Mouse (Mus musculus) liver, embryonic 11.5 days (tissue): ENCODE results near the gene Gm28539. TPM values are rescaled to one million over a fixed set of nuclear protein-coding genes. Genes with fewer than 3 reads are reported as not detected.

Experiments used
- ATAC-seq: fragments of 200-750 bp; cut with Nextera tagmentation; replicated peaks from 2 replicates; pipeline ENCODE4 v1.8.0; 2017; ENCODE audit warnings: moderate number of reproducible peaks, mild to moderate bottlenecking, moderate TSS enrichment, moderate library complexity; ENCODE audit not compliant: low FRiP score
- DNase-seq: peaks from one replicate; pipeline ENCODE4 v3.0.0-alpha.2; 2017; ENCODE audit warnings: low spot score
- H3K27ac ChIP-seq: fragments of 300-500 bp; sonication (generic); 2 replicates; pipeline ENCODE4 v1.5.1; 2014; ENCODE audit warnings: mild to moderate bottlenecking, low read depth, low read length, control low read depth
- H3K27me3 ChIP-seq: fragments of 300-500 bp; sonication (generic); replicated peaks from 2 replicates; pipeline ENCODE4 v1.6.1; 2014; ENCODE audit warnings: low read length, mixed read lengths; ENCODE audit not compliant: control insufficient read depth, insufficient read depth
- H3K36me3 ChIP-seq: fragments of 300-500 bp; sonication (generic); 2 replicates; pipeline ENCODE4 v1.6.1; 2014; ENCODE audit warnings: mild to moderate bottlenecking, low read length, moderate library complexity, mixed read lengths; ENCODE audit not compliant: control insufficient read depth, insufficient read depth
- H3K4me1 ChIP-seq: fragments of 300-500 bp; sonication (generic); replicated peaks from 2 replicates; pipeline ENCODE4 v1.6.1; 2014; ENCODE audit warnings: low read length, mixed read lengths; ENCODE audit not compliant: control insufficient read depth, insufficient read depth
- H3K4me2 ChIP-seq: fragments of 300-500 bp; sonication (generic); 2 replicates; pipeline ENCODE4 v1.6.1; 2014; ENCODE audit warnings: mild to moderate bottlenecking, control low read depth, moderate library complexity
- H3K4me3 ChIP-seq: fragments of 300-500 bp; sonication (generic); 2 replicates; pipeline ENCODE4 v1.5.1; 2014; ENCODE audit warnings: low read depth, low read length, control low read depth
- H3K9ac ChIP-seq: fragments of 300-500 bp; sonication (generic); 2 replicates; pipeline ENCODE4 v1.6.1; 2014; ENCODE audit warnings: low read depth, low read length, control low read depth
- H3K9me3 ChIP-seq: fragments of 300-500 bp; sonication (generic); 2 replicates; pipeline ENCODE4 v1.6.1; 2016; ENCODE audit warnings: low read length, inconsistent platforms, mixed read lengths; ENCODE audit not compliant: control insufficient read depth
- WGBS: fragments of 180-500 bp; shearing (Covaris S2); extraction: QIAGEN DNeasy Blood & Tissue Kit; methylation state at CpG from one replicate; pipeline ENCODE4 v1.1.7; 2014; 5-methylcytosine and 5-hydroxymethylcytosine counted together
- polyA plus RNA-seq: library from polyadenylated mRNA; unstranded; fragments of >200 nt; fragmentation: Nextera tagmentation; extraction: Ambion mirVana; gene quantifications from 2 replicates; pipeline ENCODE4 v1.2.1, GENCODE M21; 2014

The Gm28539 gene
- polyA plus RNA-seq, 1 experiment from 2014 or later, result 0.11 TPM

GRCm38 (mm10) chr16:18876442-18877308, 40.3 kb downstream of the Gm28539 start, which contains the start of the genes Mrpl40 and Hira:
Gene Mrpl40, minus strand, starts transcription at chr16:18876862.
Gene Hira, plus strand, starts transcription at chr16:18877037.
- peak; percentile 96 for DNase-seq
- H3K27ac ChIP-seq, result peak within 1 kb of the TSS; percentile 96
- no peaks in the 10 kb centered on the region for H3K27me3 ChIP-seq
- peak within 1 kb of the TSS; percentile 89 for H3K4me3 ChIP-seq
- ATAC-seq, result peak; percentile 93
- H3K36me3 ChIP-seq, result peaks cover 21% of the 10 kb centered on the region
- H3K9me3 ChIP-seq, result no peaks in the 10 kb centered on the region
- under 1% methylated on average over 93 of the region's 93 CpGs for WGBS
- H3K4me1 ChIP-seq, result peaks cover 9% of the 10 kb centered on the region
- peak within 1 kb of the TSS; percentile 93 for H3K9ac ChIP-seq
- H3K4me2 ChIP-seq, result peak within 1 kb of the TSS; percentile 84

DNA sequence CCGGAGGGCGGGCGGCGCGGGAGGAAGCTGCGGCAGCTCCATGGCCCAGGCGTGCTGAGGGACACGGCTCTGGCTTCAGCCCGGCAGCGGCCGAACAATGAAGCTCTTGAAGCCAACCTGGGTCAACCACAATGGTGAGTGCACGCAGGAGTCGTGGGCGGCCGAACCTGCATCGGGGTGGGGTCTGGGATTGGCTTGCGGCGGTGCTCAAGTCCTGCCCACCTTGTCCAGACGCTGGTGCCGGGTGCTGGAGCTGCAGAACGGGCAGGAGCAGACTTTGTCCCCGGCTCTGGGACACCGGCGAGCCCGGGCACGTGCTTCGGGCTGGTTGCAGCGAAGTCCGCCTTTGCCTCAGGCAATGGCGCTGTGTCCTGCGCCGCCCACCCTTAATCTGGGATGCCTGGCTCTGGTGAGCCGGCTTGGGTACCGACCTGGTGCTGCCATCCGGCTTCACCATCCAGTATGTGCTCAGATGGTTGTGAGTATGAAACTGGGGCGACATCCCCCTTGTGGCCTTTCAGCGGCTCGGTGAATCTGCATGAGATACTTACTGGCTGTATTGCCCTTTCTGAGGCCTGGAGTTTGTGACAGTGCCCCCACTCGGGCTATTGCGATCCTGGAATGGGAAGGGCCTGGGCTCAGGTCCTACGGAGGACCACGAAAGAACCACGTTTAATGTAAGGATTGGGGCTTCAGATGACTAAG, 41.2 kb downstream of the Gm28539 start:
- H3K9me3 ChIP-seq, result no peaks in the 10 kb centered on the region
- peak overlapping the region; percentile 96 for H3K27ac ChIP-seq
- ATAC-seq, result peak; percentile 32
- 0% methylated on average over 41 of the region's 43 CpGs for WGBS
- H3K27me3 ChIP-seq, result no peaks in the 10 kb centered on the region
- peaks cover 14% of the 10 kb centered on the region for H3K36me3 ChIP-seq
- DNase-seq, result peak; percentile 78
- peak overlapping the region; percentile 89 for H3K4me3 ChIP-seq
- H3K9ac ChIP-seq, result peak overlapping the region; percentile 93
- H3K4me2 ChIP-seq, result peak overlapping the region; percentile 84
- H3K4me1 ChIP-seq, result peaks cover 9% of the 10 kb centered on the region

GRCm38 (mm10) chr16:18878091-18878720, 41.8 kb downstream of the Gm28539 start:
- H3K4me1 ChIP-seq, result peaks cover 9% of the 10 kb centered on the region
- H3K9me3 ChIP-seq, result no peaks in the 10 kb centered on the region
- peaks cover 12% of the 10 kb centered on the region; the same call in 1 of the 2 replicates for H3K36me3 ChIP-seq
- peak overlapping the region; percentile 93 for H3K9ac ChIP-seq
- 17% methylated on average over 20 of the region's 20 CpGs for WGBS
- peak overlapping the region; percentile 84 for H3K4me2 ChIP-seq
- H3K27ac ChIP-seq, result peak overlapping the region; percentile 96
- no peaks in the 10 kb centered on the region for H3K27me3 ChIP-seq
- ATAC-seq, result no peak
- no peak for DNase-seq
- H3K4me3 ChIP-seq, result peak overlapping the region; percentile 89

DNA sequence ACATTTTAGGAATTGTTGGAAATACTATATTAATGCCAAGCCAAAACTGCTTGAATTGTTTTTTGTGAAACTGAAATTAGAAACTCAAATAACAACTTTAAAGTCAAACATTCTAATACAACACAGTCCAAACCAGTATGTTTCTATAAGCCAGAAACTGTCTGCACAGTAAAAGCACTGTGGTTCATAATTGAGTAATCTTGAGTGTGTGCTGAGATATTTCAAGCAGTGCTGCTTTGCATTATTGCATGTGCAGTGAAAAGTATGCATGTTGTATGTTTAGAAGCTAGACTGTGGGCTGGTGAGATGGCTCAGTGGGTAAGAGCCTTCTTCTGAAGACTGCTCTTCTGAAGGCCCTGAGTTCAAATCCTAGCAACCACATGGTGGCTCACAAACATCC, 47.7 kb downstream of the Gm28539 start:
- Histone ChIP-seq H3K4me3 (no peak overlapping the region), H3K4me1 (peaks cover 6% of the 10 kb centered on the region), H3K9ac (no peak overlapping the region), H3K27me3 (no peaks in the 10 kb centered on the region), H3K4me2 (no peak overlapping the region), H3K27ac (no peak overlapping the region), H3K36me3 (peaks cover 5% of the 10 kb centered on the region; the same call in 1 of the 2 replicates), H3K9me3 (no peaks in the 10 kb centered on the region)
- no peak for DNase-seq
- ATAC-seq, result no peak

DNA sequence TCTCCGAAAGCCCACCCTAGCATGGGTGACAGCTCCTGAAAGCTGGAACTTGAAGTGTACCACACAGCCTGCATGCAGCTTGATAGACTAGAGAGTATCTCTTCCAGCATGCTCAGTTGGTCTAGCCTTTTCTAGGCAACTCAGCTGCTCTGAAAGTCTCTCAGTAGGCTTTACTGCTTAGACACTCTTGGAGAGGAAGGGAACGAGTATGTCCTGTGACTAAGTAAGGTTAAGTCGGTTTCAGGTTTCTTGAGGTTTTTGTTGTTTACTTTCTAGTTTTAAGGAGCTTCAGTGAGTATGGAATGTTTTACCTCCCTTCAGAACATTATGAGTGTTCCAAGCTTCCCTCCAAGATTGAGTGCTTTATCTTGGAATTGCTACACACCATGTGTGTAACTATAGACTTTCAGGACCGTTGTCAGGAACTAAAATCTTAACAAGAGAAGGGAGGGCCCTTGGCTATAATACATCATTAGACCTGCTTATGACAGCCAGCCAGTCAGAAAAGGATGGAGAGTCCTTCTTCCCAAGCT, 57.5 kb downstream of the Gm28539 start:
- no peak for DNase-seq
- H3K36me3 ChIP-seq, result peaks cover 9% of the 10 kb centered on the region; the same call in 1 of the 2 replicates
- WGBS, result 86% methylated on average over 4 of the region's 4 CpGs
- no peaks in the 10 kb centered on the region for H3K9me3 ChIP-seq
- H3K4me1 ChIP-seq, result peaks cover 7% of the 10 kb centered on the region
- H3K27me3 ChIP-seq, result no peaks in the 10 kb centered on the region
- ATAC-seq, result no peak
- no peak overlapping the region for H3K4me2 ChIP-seq
- no peak overlapping the region for H3K9ac ChIP-seq
- no peak overlapping the region for H3K27ac ChIP-seq
- H3K4me3 ChIP-seq, result no peak overlapping the region

GRCm38 (mm10) chr16:18895249-18895648, 58.9 kb downstream of the Gm28539 start:
- ATAC-seq (no peak), DNase-seq (no peak)
- 77% methylated on average over 3 of the region's 3 CpGs for whole genome bisulfite sequencing
- Histone ChIP-seq H3K27ac (no peak overlapping the region), H3K9me3 (no peaks in the 10 kb centered on the region), H3K4me1 (peaks cover 5% of the 10 kb centered on the region; the same call in 1 of the 2 replicates), H3K4me2 (no peak overlapping the region), H3K9ac (no peak overlapping the region), H3K27me3 (no peaks in the 10 kb centered on the region), H3K36me3 (peaks cover 15% of the 10 kb centered on the region; the same call in 1 of the 2 replicates), H3K4me3 (no peak overlapping the region)

DNA sequence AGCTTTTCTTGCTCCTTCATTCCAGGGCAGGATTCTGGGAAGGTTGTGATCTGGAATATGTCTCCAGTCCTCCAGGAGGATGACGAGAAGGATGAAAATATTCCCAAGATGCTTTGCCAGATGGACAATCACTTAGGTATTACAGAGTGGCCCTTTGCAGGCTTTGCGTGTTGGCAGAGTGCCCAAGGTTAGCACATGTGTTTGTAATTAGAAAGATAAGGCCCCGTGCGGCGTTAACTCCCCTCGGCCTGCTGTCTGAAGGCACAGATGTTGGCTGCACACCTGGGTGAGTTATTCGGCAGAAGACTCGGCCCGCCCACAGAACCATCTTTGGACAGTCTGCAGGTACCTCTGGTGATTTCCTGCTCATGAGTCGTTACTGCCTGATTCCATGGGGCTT, 60.0 kb downstream of the Gm28539 start:
- no peak for DNase-seq
- Histone ChIP-seq H3K27me3 (no peaks in the 10 kb centered on the region), H3K4me3 (no peak overlapping the region), H3K9me3 (no peaks in the 10 kb centered on the region), H3K4me2 (no peak overlapping the region), H3K4me1 (peaks cover 4% of the 10 kb centered on the region; the same call in 1 of the 2 replicates), H3K27ac (no peak overlapping the region), H3K36me3 (peaks cover 19% of the 10 kb centered on the region; the same call in 1 of the 2 replicates), H3K9ac (no peak overlapping the region)
- ATAC-seq, result no peak
- WGBS, result 80% methylated on average over 10 of the region's 10 CpGs

DNA sequence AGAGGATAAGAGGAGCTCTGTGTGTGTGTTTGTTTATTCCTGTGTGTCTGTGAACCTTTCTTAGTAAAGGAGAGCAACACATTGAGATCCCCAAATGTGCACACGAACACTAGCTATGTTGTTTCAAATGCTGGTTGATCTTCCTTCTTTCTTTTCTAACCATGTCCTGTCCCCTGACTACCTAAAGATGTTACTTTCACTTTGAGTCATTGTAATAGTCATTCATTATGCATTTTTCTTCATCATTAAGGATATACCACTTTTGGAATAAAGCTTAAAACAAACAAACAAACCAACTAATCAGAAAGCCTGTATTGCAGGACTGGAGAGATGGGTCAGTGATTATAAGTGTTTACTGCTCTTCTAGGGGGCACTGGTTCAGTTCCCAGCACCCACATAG, 69.3 kb downstream of the Gm28539 start:
- H3K27ac ChIP-seq, result no peak overlapping the region
- no peak for ATAC-seq

More for the DNA sequence above, 69.3 kb downstream of the Gm28539 start:
- Histone ChIP-seq H3K4me2 (no peak overlapping the region), H3K4me3 (no peak overlapping the region), H3K9me3 (no peaks in the 10 kb centered on the region), H3K4me1 (no peaks in the 10 kb centered on the region), H3K27me3 (no peaks in the 10 kb centered on the region), H3K36me3 (peaks cover 21% of the 10 kb centered on the region; the same call in 1 of the 2 replicates), H3K9ac (no peak overlapping the region)
- DNase-seq, result no peak
- 94% methylated on average over 1 of the region's 1 CpGs for WGBS
